Mouse (Mus musculus) spleen, postnatal 36 days (tissue): ENCODE measurements around the gene Cenpf.
"Not testable (repeated sequence)": the region's sequence is repeated elsewhere in the genome, so short reads cannot be mapped to it uniquely, and the experiment has no call there.

Source experiments
- DNase-seq, 2 experiments: peaks; one replicate each; pipeline ENCODE4 v3.0.0; 2022; ENCODE audit warnings: low spot score in 2 of 2, mixed read lengths in 1 of 2

Gene Cenpf

DNA sequence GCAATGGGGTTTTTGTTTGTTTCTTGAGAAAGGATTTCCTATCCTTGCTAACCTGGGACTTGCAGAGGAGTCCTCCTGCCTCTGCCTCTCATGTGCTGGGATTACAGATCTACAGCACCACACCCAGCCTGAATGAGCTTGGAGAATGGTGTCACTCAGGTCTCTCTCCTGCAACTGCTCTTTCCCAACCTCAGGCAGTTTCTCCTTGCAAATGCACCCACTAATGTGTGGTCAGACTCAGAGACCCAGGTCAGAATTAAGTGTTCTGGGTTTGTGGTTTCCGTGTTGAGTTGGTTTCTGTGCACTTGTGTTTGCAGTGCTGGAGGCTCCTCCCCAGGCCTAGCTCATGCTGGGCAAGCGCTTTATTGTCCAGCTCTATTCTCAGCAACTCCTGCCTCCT is 6.5 kb upstream of the Cenpf start:
- no peak for DNase-seq

DNA sequence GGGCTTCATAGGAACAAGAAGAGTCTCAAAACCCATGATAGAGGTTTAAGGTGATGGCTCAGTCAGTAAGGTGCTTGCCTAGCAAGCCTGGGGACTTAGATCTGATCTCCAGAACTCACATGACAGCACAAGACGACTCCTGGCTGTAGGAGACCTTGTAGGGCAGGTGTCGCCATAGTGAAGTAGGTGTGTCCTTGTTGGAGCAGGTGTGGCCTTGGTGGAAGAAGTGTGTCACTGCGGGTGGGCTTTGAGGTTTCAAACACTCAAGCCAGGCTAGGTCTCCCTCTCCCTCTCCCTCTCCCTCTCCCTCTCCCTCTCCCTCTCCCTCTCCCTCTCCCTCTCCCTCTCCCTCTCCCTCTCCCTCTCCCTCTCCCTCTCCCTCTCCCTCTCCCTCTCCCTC is 4.6 kb upstream of the Cenpf start:
- not testable (repeated sequence) for DNase-seq

DNA sequence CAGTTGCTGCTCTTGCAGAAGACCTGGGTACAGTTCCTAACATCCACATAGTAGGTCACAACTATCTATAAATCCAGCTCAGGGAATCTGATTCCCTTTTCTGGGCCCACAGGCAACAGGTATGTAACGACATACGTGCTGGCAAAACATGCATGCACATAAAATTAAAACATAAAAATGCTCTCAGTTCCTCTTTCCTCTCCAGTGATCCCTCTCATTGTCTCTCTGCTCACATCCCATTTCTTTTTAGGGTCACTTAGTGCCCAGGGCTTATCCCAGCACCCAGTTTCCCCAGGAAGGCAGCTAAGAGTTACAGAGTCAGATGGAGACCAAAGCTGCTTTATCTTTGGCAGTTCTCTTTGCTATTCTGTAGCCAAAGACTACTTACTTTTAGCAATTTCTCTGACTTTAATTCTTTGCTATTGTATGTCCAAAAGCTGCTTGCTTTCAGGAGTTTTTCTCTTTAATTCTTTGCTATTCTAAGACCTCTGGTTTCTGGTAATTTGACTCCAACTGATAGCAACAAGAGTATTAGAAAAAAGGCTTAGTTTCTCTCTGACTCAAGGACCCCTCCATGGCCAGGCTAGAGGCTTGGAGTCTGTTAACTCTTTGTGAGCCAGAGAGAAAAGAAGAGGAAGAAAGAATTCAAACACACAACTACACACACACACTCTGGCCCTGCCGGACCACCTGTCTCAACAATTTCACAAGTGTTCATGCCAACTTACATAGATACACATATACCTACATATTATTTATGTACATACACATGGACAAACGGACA is 1.4 kb upstream of the Cenpf start:
- no peak for DNase-seq

DNA sequence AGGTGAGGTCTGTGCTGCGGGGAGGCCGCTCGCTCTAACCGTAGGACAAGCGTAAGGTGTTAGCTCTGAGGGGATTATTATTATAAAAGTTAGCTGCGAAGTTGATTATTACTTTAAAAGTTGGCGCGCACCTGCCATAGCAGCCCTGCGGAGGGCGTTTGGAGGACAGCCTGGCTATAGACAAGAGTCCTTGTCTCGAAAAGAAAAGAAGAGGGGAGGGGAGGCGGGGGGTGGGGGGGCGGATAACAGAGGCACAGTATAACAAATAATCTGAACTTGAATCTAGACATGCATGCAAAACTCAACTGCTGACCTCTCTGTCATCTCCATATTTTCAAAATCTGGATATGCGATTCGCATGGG is 483 bp upstream of the Cenpf start:
- no peak for DNase-seq

DNA sequence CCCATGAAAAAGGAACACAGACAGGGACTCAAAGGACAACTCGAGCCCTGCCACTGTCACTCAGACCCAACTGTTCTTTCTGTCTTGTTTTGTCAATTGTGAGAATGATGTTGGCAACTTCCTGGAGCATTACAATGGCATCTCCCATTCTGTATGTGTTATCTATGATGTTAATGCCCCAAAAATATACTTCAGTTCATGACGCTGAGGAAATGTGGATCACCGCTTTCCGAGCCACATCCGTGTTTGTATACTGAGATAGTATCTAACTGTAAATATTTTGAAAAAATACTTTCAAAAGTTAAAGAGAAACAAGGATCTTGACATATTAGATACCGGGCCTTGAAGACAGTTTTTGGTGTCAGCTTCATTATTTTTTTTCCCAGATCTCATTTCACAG is 1.9 kb downstream of the Cenpf start:
- no peak for DNase-seq

- DNase-seq: no peak
Observed at GRCm38 (mm10) chr1:189684786-189685415, 3.0 kb downstream of the Cenpf start.

DNA sequence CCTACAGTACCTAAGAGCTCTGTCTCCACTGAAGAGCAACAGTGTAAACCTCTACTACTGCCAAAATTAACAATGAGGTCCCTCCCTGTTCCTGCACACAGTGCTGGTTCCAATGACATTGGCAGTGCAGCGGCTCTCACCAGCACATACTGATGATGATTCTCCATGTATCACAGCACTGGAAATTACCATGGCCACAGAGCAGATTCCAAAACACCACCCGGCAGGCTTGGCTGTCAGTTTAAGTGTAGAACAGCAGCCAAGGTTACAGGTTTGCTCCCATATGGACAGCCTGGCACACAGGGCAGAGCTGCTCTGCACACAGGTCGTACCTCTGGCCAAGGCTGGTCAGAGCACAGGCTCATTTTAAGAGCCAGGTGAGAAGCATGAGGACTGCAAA is 8.3 kb downstream of the Cenpf start:
- no peak for DNase-seq

- no peak for DNase-seq
Observed at GRCm38 (mm10) chr1:189675953-189676352, 11.9 kb downstream of the Cenpf start.

- DNase-seq: peak in 1 of 2 experiments; percentile 9
Observed at GRCm38 (mm10) chr1:189675421-189675820, 12.5 kb downstream of the Cenpf start.

- no peak for DNase-seq
Observed at GRCm38 (mm10) chr1:189665966-189666365, 21.9 kb downstream of the Cenpf start.

DNA sequence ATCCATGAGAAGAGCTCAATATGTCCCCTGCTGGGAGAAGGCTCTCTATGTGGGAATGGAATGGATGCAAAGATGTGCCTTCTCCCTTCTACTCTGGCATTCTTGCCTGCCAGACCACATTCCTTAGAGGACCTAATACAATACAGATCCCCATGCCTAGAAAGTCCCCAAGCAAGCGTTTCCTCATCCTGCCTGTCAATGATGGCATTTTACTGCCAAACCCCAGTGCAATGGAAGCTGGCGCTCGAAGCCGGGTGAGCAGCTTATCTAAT is 23.1 kb downstream of the Cenpf start:
- DNase-seq: no peak

GRCm38 (mm10) chr1:189664061-189664872 is 23.6 kb downstream of the Cenpf start:
- DNase-seq: no peak

- DNase-seq: no peak
Observed at GRCm38 (mm10) chr1:189663437-189663836, 24.4 kb downstream of the Cenpf start.

GRCm38 (mm10) chr1:189661856-189662255 is 26.0 kb downstream of the Cenpf start:
- DNase-seq: peak; percentile 16 to 23

GRCm38 (mm10) chr1:189657406-189657805 is 30.5 kb downstream of the Cenpf start:
- no peak for DNase-seq

DNA sequence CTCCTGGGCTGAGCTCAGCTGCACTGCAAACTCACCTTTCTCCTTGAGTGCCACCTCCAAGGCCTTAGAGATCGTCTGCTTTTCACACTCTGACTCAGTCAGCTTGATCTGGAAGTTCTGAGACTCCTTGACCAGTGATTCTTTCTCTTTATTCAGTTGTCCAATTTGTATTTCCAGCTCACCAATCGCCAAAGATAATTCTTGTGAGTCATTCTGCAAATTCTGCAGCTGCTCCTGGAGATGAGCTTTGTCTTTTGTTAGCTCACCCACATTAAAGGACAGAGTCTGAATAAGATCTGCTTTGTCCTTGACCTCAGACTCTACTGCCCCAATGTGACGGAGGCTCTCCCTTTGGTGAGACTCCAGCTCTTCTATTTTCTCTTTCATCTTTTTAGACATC is 34.1 kb downstream of the Cenpf start:
- no peak for DNase-seq

DNA sequence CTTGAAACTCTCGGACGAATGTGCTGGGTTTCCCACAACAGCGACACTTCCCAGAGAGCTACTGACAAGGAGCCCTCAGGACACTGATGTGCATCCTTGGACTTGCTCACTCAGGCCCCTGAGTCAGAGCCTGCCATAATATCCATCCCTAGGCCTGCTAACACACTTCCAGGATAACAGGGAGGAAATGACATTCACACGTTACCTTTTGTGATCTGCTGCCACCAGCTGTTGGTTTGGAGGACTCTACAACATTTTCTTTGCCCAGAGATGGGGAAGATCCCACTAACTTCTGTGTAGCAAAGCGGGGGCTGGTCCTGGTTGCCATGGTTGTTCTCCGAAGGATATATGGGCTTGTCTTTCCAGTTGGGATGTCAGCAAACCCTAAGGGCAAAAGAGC is 41.3 kb downstream of the Cenpf start:
- DNase-seq: no peak

DNA sequence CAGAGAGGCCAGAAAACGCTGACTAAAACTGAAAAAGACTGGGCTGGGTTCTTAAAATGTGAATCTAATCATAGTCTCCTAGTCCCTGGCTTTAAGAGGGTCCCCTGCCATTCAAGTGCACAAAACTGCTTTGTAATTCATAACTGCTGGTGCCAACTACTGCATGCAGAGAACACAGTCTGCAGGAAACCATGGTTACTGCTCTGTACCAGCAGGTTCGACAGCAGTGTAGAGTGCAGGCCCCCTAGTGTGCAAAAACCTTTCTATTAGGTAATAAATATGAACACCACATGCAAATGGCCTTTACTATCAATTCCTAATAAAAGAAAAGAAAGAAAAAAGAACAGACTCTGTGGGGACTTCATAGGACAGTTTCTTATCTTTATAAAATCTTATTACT is 42.5 kb downstream of the Cenpf start:
- no peak for DNase-seq

DNA sequence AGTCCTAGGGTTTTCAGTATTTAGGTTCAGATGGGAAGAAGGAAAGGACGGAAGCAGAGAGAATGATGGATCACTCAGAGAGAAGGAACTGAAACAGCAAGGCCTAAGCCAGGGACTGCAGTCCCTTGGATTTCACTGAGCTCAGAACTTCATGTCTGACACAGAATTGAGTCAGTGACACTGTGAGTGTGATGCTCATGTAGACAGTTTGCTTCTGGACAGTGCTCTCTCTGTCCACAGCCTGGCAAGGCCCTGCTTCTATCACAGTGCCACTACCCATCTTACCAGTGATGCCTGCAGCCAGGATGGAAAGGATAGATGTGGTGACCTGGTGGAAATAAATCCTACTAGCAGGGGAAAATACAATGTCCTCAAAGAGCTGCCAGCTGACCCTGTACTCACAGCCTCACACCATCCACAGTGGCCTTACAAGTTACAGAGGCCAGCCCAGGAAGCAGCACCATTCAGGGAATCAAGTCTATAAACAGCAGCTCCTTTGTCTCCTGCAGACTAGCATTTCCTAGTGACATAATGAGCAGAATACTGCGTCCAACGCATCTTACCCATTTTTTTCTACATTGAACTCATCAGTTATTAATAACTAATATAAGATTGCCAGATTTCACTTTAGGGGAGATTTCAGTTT is 43.1 kb downstream of the Cenpf start:
- DNase-seq: no peak

- no peak for DNase-seq
Observed at GRCm38 (mm10) chr1:189639581-189639980, 48.3 kb downstream of the Cenpf start.

- no peak for DNase-seq
Observed at GRCm38 (mm10) chr1:189633791-189634190, 54.1 kb downstream of the Cenpf start.

- DNase-seq: no peak
Observed at GRCm38 (mm10) chr1:189631906-189632675, 55.8 kb downstream of the Cenpf start.
